Mouse (Mus musculus) adrenal gland (tissue): ENCODE data around the gene Mpnd.
"Not testable (repeated sequence)": the region's sequence is repeated elsewhere in the genome, so short reads cannot be mapped to it uniquely, and the experiment has no call there.

Source experiments
- intact Hi-C: fragments of 180-260 bp; cut with DNase I; formaldehyde crosslinking; loops from one replicate; pipeline ENCODE4 v1.15.1; 2025

Gene Mpnd

DNA sequence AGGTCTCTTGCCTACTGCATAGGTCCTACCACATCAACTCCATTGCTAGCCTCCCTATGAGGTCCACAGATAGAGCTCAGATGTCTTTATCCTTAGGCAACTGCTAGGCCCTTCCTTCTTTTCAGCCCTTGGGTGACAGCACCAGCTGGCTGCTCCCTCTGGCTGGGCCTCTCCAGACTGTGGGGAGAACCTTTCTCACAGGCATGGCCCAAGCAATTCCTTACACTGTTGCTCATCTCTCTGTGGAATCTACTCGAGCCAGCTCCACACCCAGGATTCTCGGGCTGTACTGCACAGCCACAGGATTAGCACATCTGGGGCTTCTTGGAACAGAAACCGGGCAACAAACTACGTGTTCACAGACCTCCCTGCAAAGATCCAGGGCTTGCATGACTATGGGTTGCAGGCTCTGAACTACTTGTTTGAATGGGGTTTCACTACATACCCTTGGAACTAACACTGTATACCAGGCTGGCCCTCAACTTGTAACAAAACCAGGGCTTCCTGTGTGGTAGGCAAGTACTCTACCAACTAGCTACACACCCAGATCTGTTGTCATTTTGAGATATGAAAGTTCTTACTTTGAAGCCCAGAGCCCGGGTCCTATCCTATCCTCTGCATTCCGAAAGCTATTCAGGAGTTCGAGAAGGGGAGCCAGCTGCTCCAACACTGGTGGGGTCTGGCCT lies 28.7 kb downstream of the Mpnd start:
- intact Hi-C loops = loop anchor here (5.0 kb wide), 1 partner anchor 152 kb away; no protein-coding TSS in a partner anchor

DNA sequence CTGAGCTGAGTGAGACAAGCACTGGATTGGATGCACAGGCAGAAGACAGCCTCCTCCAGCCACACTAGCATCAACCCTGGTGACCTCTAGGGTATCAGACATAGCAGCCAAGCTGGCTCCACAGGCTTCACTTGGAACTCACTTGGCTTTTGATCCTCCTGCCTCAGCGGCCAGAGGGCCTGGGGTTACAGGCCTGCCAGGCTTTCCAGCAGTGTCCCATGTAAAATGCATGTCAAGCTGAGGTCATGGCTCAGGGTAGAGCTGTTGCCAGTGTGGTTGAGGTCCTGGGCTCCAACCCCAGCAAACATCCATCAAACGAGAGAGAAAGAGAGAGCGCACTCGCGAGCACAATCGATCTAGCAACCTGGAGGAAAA lies 29.2 kb downstream of the Mpnd start:
- intact Hi-C loops = loop anchor here (5.0 kb wide), 1 partner anchor 152 kb away; no protein-coding TSS in a partner anchor

DNA sequence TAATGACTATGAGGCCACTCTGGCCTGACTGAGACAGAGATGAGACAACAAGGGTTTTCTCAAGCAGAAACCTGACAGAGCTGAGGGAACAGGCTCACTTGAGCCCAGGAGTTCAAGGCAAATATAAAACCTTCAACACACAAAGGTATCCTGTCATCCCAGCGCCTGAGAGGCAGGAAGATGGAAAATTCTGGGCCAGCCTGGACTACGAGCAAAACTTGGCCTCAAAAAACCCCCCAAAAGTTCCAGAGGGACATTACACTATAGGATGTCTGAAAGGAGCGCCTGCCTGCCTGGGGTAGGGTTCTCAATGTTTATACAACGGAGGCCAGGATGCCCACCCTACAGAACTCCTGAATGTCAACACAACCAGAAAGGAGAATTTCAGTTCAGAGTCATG lies 29.7 kb downstream of the Mpnd start:
- intact Hi-C loops = no loop called here

DNA sequence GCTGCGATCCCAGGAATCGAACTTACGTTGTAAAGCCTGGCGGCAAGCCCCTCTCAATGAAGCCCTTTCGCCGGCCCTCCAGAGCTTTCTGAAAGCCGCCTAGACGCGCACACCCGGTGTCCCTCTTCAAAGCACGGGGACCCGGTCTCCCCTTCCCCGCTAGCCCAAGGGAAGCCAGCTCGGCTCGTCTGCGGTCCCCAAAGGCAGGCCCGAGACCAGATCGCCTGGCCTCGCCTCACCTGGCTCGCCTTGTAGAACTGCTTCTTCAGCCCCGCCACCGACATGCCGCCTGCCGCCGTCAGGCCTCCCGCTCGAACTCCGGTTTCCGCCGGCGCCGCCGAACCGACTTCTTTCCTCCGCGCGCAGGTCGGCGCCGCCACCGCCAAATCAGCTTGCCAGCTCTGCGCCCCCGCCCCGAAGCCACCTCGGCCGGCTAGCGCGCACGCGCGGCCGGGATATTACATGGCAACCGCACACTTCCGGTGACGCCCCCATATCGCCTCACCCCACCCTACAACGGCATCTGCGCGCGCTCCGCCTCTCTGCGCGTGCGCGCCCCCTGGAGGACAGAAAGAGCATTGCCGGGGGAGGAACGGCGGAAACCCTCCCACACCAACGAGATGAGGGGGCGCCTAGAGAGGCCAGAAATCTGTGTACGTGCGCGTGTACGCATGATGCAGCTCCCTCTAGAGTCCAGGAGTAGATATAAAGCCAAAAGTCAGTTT lies 30.8 kb downstream of the Mpnd start, which contains the start of gene Sh3gl1:
Gene Sh3gl1 (minus strand): TSS at position 460 of the 725 bp plus-strand sequence.
- intact Hi-C loops = no loop called here

DNA sequence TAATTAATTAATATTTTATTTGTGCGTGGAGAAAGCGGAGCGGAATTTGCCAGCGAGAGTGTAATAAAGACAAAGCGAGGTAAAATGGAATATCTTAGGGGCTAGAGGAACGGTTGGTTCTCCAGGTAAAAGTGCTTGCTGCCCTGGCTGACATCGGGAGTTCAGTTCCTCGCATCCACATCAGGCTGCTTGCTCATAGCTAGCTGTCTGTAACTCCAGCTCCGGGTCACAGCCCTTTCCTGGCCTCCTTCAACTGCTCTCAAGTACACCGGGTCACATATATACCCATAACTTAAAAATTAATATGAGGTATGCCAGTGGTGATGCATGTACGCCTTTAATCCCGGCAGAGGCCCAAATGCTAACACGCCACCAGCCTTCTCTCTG lies 31.4 kb downstream of the Mpnd start:
- intact Hi-C loops = no loop called here

DNA sequence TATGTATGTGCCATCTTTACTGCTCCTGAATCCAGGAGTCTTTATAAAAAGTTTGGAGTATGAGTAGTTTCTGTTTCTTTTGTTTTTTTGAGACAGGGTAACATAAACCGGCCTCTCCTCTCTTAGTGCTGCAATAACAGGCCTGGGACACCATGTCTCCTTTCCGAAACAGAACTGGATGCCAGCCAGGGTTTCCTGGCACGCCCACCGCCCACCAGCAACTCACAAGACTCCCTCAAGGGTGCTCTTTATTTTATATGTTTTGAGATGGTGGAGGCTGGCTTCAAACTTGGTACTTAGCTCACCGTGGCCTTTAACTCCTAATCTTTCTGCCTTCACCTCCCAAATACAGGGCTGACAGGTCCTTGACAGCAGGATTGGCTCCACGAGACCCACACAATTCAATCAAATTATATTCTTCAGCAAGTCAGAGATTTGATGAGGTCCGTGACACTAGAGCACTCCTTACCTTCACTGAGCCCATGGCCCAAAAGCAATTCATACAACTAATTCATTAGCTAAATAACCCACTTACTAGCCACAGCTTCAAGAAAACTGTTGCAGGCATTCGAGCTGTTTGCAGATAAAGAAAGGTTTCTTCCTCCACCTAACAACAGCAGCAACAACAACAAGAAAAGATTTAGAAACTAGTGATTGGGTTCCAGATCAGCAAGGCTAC lies 33.2 kb downstream of the Mpnd start:
- intact Hi-C loops = no loop called here

DNA sequence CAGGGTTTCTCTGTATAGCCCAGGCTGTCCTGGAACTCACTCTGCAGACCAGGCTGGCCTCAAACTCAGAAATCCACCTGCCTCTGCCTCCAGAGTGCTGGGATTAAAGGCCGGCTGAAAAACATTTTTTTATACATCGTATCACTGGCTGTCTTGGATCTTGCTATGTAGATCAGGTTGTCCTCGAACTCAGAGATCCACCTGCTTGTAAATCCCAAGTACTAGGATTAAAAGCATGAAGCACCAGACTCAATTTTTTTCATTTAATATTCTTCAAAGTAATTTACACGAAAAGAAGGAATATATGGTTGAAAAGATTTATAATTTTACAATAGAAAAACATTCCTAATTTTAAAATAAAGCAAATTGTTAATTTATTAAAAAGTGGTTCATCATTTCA lies 33.8 kb downstream of the Mpnd start:
- intact Hi-C loops = no loop called here

DNA sequence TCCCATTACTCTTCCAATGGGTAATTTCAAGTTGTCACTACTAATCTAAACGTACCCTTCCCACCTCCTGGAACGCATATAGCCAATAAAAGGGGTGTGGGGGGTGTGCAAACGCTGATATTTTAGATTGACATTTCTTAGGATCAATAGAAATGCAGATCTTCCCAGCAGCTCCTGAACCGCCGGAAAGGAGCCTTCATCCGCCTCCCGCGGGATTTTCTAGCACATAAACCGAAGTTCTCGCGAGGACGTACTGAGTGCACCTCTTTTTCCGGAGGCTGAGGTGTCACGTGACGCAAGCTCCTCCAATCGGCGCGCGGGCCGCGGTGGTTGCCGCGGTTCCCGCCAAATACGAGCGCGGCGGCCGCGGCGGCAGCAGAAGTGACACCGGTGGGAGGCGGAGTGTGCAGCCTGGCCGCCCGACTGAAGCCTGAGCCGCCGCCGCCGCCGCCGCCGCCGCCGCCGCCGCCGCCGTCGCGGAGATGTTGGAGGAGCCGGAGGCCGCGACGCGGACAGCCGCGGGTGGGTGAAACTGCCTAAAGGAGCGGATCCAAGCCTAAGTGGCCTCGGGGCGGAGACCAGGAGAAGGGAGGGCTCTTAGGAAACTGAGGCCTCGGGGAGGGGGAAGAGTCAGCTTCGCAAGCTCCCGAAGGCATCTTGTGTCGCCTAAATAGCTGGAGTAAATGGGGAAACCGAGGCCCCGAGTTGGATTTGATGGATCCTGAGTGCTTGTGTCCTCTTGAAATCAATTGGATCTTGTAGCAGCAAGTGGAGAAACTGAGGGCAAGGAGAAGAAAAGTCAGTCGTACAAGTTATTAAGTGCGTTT lies 34.7 kb downstream of the Mpnd start, which contains the start of gene Chaf1a:
Gene Chaf1a (plus strand): TSS at position 410 of the 827 bp plus-strand sequence.
- intact Hi-C loops = no loop called here

DNA sequence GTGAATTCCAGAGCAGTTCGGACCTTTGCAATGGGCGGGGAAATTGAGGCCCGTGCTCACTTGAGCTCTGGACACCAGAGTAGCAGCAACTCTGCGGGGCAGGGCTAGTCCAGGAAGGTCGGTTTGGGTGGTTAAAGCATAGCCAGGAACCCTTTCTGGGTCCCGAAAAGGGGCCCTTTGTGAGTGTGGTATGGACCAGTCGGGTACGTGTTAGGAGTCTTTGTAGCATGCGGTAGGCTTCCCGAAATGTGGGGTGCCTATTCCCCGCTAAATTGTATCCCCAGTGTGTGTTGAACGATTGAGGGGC lies 35.3 kb downstream of the Mpnd start:
- intact Hi-C loops = no loop called here

DNA sequence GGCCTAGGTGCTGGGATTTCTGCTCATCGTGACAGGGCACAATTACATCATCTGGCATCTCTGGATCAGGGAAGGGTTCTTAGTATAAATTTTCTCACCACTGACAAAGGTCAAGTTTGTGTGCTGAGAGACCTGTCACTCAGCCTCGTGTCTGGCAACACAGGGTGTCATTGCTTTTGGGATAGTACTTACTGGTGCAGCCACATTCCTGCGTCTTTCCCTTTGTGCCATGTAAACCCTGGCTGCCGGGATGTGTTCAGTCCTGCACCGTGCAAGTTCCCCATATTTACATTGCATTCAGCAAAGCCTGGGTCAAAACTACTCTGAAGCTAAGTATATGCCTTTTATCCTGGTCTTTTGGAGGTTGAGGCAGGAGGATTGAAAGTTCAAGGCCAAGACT lies 45.9 kb downstream of the Mpnd start:
- intact Hi-C loops = no loop called here

DNA sequence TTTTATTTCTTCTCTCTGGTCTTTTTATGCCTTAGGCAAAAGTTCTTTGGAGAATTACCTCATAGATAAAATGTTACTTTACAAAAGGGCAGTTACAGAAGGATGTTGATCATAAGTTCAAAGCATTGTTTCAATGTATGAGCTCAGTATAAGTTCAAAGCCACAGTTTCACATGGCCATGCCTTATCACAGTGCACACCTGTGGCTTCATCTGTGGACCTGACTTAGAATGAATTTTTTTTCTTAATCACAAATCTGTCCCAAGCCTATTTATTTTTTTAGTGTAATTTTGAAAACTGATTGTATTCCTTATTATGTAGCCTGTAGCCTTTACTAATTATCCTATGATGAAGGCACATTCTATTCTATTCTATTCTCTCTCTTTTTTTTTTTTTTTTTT lies 49.4 kb downstream of the Mpnd start:
- intact Hi-C loops = no loop called here

DNA sequence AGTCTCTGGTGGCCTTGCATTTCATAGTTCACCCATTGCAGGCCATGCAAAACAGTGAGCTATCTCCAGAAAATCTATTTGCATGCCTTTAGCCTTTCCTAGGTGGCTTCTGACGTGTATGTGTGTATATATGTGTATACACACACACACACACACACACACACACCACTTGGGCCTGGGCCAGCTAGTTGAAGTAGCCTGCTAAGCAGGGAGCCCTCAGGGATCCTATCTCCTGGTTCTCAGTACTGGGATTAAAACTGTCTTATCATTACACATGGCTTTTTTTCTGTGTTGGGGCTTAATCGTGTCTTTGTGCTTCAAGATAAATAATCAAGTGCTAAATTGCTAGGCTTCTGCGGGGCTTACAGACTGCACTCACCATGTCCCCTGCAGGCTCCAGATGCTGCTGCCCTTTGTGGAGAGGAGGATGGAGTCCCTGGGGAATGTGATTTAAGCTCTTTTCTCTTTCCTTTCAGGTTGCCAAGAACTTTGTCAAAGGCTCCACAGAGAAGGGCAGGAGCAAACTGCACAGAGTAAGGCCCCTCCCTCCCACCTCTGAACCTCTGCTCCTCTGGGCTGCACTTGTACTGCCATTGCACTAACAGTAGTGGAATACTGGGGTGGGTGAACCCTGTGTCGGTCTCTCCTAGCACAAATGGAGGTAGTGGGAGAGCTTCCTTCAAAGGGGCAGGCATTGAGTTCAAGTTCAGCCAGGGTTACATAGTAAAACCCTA lies 50.6 kb downstream of the Mpnd start:
- intact Hi-C loops = no loop called here

DNA sequence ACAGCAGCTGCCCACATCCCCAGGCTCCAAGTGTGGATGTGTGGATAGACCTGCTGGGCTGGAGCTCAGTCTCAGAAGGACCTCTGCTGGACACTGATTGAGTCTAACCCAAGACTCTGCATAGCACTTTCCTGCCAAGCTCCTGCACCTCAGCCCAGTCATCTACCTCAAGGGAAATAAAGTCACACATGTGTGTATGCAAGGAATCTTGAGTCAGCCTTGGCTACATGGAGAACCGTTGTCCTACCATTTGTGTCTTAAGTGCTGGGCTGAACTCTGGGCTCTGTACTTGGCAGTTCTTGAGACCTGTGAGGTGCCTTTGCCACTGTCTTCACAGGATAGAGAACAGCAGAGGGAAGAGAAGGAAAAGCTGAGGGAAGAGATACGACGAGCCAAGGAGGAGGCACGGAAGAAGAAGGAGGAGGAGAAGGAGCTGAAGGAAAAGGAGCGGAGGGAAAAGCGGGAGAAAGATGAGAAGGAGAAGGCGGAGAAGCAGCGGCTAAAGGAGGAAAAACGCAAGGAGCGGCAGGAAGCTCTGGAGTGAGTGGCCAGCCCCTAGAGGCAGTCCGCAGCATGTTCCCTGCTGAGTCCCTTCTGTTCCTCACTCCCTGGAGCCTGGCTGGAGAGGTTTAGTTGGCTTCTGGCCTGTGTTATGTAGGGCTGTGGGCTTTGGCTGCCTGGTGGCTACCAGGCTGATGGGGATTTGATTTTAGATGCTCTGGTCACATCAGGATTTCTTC lies 52.0 kb downstream of the Mpnd start:
- intact Hi-C loops = no loop called here

DNA sequence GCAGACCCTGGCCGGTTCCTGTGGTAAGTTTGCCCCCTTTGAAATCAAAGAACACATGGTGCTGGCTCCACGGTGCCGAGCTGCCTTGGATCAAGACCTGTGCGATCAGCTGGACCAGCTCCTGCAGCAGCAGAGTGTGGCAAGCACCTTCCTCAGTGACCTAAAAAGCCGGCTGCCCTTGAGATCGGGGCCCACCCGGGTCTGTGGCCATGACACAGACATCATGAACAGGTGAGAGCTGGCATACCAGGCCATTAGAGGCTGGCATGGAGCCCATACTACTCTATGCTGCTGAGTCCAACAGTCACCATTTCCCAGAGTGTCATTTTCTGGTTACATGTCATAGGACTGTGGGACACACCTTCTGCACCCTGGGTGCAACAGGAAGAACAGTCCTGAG lies 56.6 kb downstream of the Mpnd start:
- intact Hi-C loops = no loop called here

DNA sequence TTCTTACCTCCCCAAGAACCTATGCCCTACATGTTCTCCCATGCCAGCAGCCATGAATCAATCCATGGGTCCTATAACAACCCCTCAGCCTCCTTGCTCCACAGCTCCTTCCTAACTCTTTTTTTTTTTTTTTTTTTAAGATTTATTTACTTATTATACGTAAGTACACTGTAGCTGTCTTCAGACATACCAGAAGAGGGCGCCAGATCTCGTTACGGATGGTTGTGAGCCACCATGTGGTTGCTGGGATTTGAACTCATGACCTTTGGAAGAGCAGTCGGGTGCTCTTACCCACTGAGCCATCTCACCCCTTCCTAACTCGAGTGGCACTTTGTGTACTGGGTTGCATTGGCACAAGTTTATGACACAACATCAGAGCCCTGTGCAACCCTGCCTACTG lies 60.2 kb downstream of the Mpnd start:
- intact Hi-C loops = not testable (repeated sequence)
